Mouse (Mus musculus) layer of hippocampus, postnatal 10 days (tissue): ENCODE data around the gene Ccdc177. TPM values are rescaled to one million over a fixed set of nuclear protein-coding genes. Genes with fewer than 3 reads are reported as not detected.

Experiments
- DNase-seq, 2 experiments: peaks; one replicate each; pipeline ENCODE4 v3.0.0; 2021; ENCODE audit warnings: low spot score in 2 of 2
- total RNA-seq, 2 experiments: library from RNA; stranded (reverse); gene quantifications; 2 replicates each; pipeline ENCODE4 v1.2.3; 2021

The Ccdc177 gene
- total RNA-seq, 2 experiments from 2014 or later = 18.1 to 19.0 TPM

GRCm38 (mm10) chr12:80785597-80785996, 25.1 kb upstream of the Ccdc177 start:
- DNase-seq = no peak

DNA sequence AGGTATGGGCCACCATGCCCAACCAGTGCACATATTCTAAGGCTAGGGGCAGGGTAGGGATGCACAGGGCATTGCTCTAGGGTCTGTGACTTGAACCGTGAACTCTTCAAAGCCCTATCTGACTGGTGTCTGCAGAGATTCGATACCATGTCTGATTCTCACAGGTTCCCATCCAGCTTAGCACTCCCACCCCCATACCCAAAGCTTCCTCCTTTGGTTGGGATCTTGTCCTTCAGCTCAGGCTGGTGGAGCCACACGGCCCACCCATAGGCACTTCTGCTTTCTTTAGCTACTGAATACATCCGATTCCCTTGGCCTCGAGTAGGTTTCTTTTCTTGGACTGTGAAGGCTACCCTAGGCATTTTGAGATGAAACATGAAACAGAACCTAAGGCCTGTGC, 24.5 kb upstream of the Ccdc177 start:
- DNase-seq = no peak

DNA sequence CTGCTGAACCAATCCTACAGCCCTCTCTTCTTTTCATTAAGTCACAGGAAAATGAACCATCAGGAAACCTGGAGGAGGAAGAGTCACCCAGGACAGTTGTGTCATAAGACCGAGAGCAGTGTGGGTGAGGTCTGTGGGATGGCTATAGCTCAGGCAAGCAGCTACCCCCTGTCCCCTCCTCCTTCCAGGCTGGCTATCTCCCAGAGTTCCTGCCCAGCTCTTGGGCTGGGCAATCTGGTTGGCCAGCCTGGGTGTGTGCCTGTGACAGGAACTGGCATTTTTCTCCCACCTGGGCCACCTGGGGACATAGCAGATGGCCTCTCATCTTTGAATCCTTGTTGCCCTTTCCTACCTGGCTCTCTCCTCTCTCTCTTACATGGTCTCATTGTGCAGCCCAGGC, 23.4 kb upstream of the Ccdc177 start:
- no peak for DNase-seq

DNA sequence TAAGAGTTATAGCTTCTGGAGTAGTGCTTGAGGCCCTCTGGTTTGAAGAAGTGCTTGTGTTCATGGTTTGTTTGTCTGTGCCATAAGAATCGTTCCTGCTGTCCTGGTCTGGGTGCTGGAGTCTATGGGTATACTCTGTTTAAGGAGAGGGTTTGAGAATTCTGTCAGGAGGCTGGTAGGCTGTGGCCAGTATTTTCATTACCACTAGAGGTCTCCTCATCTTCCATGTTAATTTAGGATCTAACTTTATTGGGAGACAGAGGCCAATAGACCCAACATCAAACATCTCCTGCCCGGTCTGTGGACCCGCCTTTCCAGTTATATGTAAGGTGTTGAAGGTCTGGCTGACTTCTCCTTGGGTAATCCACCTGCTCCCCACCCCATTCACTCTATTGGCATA, 22.4 kb upstream of the Ccdc177 start:
- no peak for DNase-seq

GRCm38 (mm10) chr12:80782190-80782589, 21.7 kb upstream of the Ccdc177 start:
- DNase-seq = no peak

- no peak for DNase-seq
Measured at GRCm38 (mm10) chr12:80779760-80780159, 19.3 kb upstream of the Ccdc177 start.

- DNase-seq = no peak
Measured at GRCm38 (mm10) chr12:80778188-80778936, 17.9 kb upstream of the Ccdc177 start.

DNA sequence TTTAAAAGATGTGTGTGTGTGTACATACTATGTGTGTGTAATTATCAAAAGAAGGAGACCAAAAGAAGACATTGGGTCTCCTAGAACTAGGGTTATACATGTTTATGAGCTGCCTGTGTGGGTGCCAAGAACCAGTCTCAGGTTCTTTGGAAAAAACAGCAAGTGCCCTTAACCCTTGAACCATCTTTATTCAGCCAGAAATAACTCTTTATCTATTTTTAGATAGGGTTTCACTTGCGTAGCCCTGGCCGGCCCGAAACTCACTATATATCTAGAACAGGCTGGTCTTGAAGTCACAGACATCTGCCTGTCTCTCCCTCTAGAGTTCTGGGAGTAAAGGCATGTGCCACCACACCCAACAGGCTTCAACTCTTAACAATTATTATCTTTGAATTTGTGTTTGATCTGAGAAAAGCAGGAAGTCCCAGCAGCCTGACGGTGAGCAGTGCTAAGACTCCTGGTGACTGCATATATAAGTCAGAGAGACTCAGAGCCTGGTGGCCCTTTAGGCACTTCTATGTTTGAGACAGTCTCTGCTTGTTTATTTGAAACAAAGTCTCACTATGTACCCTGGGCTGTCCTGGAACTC, 15.7 kb upstream of the Ccdc177 start:
- DNase-seq = no peak

DNA sequence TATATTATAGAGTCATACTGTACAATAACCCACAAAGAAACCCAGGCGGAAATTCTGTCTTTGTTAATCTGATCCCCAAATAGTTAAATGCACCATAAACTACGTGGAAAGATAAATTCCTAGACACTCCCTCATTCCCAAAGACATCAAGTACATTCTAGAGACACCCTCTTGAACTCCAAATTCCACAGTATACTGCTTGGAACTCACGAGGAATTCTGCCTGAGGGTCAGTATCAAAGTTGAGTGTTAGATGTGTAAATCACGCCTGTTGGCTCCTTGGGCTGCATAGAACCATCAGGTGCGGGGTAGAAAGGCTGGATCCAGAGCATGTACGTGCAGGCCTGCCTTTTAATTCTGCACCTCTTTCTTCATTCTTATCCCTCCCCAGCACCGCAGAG, 14.3 kb upstream of the Ccdc177 start:
- no peak for DNase-seq

DNA sequence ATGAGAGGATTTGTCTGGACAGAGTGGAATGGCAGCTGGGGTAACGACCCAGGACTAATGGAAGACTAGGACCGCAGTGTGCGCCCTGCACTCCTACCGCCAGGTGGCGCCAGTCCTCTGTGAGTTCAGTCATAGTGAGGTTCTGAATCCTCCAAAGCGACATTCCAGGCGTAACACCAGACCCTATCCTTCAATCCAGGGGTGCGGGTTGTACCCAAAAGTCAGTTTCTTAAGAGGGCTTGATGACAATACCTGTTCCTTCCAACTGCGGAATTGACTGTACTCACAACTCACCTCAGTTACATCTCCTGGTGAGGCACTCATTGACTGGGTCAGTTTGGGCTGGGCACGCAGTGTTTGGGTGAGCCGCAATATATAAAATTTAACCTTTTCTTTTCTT, 9.2 kb upstream of the Ccdc177 start:
- peak; percentile 74 to 80 for DNase-seq

- no peak for DNase-seq
Measured at GRCm38 (mm10) chr12:80764116-80764515, 3.6 kb upstream of the Ccdc177 start.

DNA sequence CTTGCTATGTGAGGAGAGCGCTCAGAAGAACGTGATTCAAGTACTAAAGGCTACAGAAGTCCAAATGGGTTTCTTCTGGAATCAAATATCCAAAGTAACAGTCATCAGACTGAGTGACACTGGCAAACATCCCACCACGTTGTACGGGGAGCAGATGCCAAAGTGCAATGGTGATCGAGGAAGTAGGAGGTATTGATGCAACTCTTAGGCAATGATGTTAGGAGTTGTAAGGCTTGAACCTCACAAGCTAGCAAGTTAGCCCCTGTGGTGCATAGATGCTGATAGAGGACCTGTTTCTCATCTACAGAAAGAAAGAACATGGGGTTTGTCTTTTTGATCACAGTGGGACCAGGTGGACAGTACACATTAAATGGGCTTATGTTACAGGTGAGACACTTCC, 2.5 kb upstream of the Ccdc177 start:
- no peak for DNase-seq

DNA sequence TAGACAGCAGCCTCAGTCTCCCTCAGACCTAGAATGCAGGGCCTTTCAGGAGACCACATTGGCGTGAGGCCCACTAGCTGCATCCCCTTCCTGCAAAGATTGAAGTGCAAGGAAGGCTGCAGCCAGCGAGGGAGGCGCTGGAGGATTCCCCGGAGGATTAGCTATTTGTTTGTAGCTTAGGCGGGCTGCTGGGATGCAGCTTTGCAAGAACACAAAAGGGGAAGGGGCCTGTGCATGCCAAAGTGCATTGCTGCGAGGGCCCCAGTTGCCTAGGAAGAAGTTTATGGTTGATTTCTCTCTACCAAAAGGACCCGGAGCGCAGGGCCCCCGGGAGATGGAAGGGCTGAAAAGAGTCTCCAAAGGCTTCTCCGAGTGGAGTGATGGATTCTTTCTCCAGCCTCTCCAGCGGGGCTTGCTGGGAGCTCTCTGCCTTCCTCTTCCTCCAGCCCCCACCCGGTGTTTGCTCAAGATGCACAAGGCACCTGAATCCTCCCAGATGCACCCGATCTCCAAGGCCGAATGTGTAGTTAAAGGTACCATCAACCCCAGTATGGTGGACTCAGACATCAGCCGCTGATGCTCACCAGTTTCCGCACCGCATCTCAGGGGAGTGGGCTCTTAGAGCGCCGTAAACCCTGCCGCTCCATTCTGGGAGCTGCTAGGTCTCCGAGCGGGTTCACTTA, 633 bp downstream of the Ccdc177 start:
- DNase-seq = peak; percentile 51 to 60

GRCm38 (mm10) chr12:80759387-80759712, 1.1 kb downstream of the Ccdc177 start:
- DNase-seq = no peak

DNA sequence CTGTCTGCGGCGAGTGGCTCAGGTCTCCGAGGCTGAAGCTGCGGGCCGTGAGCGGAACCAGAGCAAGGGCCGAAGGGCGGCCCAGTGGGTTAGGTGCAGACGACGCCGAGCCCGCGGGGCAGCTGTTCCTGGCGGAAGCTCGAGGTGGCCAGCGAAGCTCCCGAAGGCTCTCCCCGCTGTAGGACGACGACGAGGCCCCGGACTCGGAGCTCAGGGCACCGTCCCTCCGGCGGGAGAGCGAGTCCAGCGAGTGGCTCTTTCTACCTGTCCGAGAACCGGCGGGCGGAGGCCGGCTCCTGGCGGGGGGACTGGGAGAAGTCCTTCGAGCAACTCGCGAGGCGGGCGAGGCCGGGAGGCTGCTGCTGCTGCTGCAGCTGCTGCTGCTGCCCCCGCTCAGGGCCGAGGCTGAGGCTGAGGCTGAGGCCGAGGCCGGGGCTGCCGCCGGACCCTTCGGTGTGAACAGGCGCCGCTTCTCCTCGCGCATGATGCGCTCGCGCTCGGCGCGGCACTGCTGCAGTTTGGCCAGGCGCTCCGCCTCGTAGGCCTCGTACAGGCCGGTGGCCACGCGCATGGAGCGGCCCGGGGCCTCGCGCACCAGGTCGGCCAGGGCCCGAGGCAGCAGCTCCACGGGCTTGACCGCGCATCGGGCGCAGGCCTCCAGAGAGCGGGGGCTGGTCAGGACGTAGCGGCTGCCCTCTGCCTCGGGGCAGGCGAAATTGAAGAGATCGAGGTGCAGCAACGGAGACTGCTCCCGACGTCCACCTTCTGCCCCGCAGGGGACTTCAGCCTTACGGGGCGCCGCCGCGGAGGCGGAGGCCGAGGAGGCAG, 1.7 kb downstream of the Ccdc177 start:
- peak in 1 of 2 experiments; percentile 28 for DNase-seq

GRCm38 (mm10) chr12:80757751-80758558, 2.5 kb downstream of the Ccdc177 start:
- peak in 1 of 2 experiments; percentile 41 for DNase-seq

DNA sequence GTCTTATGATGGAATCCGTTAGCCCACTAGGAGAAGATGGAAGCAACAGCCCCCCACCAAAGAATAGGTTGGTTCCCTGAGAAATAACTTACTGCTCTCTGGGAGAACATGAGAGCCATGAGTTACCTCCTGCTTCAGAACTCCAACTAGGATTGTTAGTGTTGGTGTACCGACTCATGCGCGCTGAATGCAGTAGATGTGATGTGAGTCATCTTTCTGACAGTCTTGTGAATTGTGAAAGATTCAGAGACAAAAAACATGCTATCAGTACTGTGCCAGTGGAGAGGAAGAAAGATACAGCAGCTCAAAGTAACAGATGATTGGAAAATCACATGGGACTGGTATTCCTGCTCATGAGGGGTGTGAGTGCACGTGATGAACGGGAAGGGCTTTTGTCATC, 8.9 kb downstream of the Ccdc177 start:
- DNase-seq = no peak

GRCm38 (mm10) chr12:80746031-80746813, 14.3 kb downstream of the Ccdc177 start:
- DNase-seq = peak; percentile 52 to 61

GRCm38 (mm10) chr12:80744614-80745013, 15.9 kb downstream of the Ccdc177 start:
- DNase-seq = no peak

DNA sequence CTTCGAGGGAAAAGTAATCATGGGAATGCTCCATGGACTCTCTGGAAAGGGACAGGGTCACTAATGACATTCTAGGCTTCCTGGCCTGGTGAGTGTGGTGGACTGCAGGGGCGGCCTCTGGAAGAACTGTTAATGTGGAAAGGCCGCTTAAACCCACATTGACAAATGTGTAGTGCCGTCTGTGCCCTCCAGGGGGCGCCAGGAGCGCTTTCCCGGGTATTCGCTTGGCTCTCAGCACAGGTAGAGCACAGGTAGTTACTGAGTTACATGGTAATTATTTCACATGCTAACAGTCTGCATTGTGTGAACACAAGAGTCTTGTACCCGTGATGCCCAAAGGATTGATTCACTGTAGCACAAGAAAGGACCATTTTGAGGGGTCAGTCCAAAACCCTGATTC, 21.0 kb downstream of the Ccdc177 start:
- no peak for DNase-seq
